Mouse (Mus musculus) stomach, postnatal 0 days (tissue): Measurements from ENCODE around the gene Olfml1.

Experiments
- CTCF ChIP-seq: IDR thresholded peaks from 2 replicates; pipeline ENCODE4 v1.5.1; 2016; ENCODE audit warnings: antibody characterized with exemption, low read depth, mild to moderate bottlenecking, moderate library complexity
- EP300 ChIP-seq: optimal IDR thresholded peaks from 2 replicates; pipeline ENCODE3; 2016; ENCODE audit warnings: antibody characterized with exemption

DNA sequence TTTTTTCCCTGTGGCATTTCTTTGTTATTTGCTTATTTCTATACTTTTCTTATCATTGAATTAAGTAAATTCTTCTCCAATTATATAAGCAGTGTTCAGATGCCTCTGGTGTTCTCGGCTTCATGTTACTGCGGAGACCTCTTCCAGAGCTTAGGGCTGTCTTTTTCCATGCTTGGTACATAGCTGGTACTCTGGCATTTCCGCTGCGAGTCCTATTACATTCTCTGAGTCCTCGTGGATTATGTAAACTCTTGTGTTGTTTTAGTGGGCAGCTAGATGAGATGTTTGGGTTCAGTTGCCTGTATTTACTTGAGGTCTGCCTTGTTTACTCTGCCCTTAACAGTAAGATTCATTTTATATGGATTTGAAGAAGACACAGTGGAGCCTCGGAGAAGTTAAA, 58.5 kb downstream of the Olfml1 start:
- TF ChIP-seq EP300 (no peak), CTCF (no peak)
